Mouse (Mus musculus) forebrain, embryonic 10.5 days (tissue): ENCODE results near the gene Slc16a9. TPM values are rescaled to one million over a fixed set of nuclear protein-coding genes. Genes with fewer than 3 reads are reported as not detected.
"Not testable (repeated sequence)": the region's sequence is repeated elsewhere in the genome, so short reads cannot be mapped to it uniquely, and the experiment has no call there.

Experiments used
- DNase-seq: peaks from one replicate; pipeline ENCODE4 v3.0.0-alpha.2; 2017; ENCODE audit warnings: low spot score; ENCODE audit errors: extremely low spot score
- H3K27ac ChIP-seq: fragments of 300-500 bp; sonication (generic); 2 replicates; pipeline ENCODE4 v1.5.1; 2016; ENCODE audit warnings: mild to moderate bottlenecking
- H3K27me3 ChIP-seq: fragments of 300-500 bp; sonication (generic); 2 replicates; pipeline ENCODE4 v1.6.1; 2016; ENCODE audit warnings: mild to moderate bottlenecking; ENCODE audit not compliant: poor library complexity, severe bottlenecking
- H3K36me3 ChIP-seq: fragments of 300-500 bp; sonication (generic); replicated peaks from 2 replicates; pipeline ENCODE4 v1.6.1; 2016; ENCODE audit warnings: mild to moderate bottlenecking, moderate library complexity
- H3K4me1 ChIP-seq: fragments of 300-500 bp; sonication (generic); 2 replicates; pipeline ENCODE4 v1.6.1; 2016
- H3K4me3 ChIP-seq: fragments of 300-500 bp; sonication (generic); 2 replicates; pipeline ENCODE4 v1.5.1; 2016; ENCODE audit warnings: mild to moderate bottlenecking, moderate library complexity
- H3K9me3 ChIP-seq: fragments of 300-500 bp; sonication (generic); 2 replicates; pipeline ENCODE4 v1.6.1; 2016; ENCODE audit warnings: mild to moderate bottlenecking, moderate library complexity
- WGBS: fragments of 180-500 bp; shearing (Covaris S2); methylation state at CpG from one replicate; pipeline ENCODE4 v1.1.7; 2016; 5-methylcytosine and 5-hydroxymethylcytosine counted together
- polyA plus RNA-seq: library from polyadenylated mRNA; unstranded; fragments of >200 nt; fragmentation: Nextera tagmentation; extraction: Ambion mirVana; gene quantifications from 2 replicates; pipeline ENCODE4 v1.2.1, GENCODE M21; 2016

Slc16a9 gene
- polyA plus RNA-seq, 1 experiment from 2014 or later = 0.29 TPM

GRCm38 (mm10) chr10:70222231-70222630 lies 22.7 kb upstream of the Slc16a9 start:
- H3K9me3 ChIP-seq, H3K4me3 ChIP-seq: not testable (repeated sequence)

GRCm38 (mm10) chr10:70224571-70224970 lies 20.3 kb upstream of the Slc16a9 start:
- no peak overlapping the region for H3K27ac ChIP-seq
- H3K9me3 ChIP-seq = no peaks in the 10 kb centered on the region
- DNase-seq = no peak
- no peak overlapping the region for H3K4me3 ChIP-seq
- 91% methylated on average over 6 of the region's 6 CpGs for WGBS
- no peaks in the 10 kb centered on the region for H3K27me3 ChIP-seq
- no peaks in the 10 kb centered on the region for H3K36me3 ChIP-seq
- peaks cover 6% of the 10 kb centered on the region for H3K4me1 ChIP-seq

More at GRCm38 (mm10) chr10:70222231-70222630, 22.7 kb upstream of the Slc16a9 start:
- WGBS = 93% methylated on average over 8 of the region's 8 CpGs
- H3K27ac ChIP-seq, H3K27me3 ChIP-seq, DNase-seq, H3K4me1 ChIP-seq, H3K36me3 ChIP-seq: not testable (repeated sequence)

- 82% methylated on average over 6 of the region's 6 CpGs for WGBS
- DNase-seq = no peak
- Histone ChIP-seq H3K27ac (no peak overlapping the region), H3K27me3 (no peaks in the 10 kb centered on the region), H3K4me3 (no peak overlapping the region), H3K9me3 (no peaks in the 10 kb centered on the region), H3K4me1 (peaks cover 6% of the 10 kb centered on the region), H3K36me3 (no peaks in the 10 kb centered on the region)
Measured at GRCm38 (mm10) chr10:70225760-70226159, 19.1 kb upstream of the Slc16a9 start.

GRCm38 (mm10) chr10:70226608-70227007 lies 18.3 kb upstream of the Slc16a9 start:
- Histone ChIP-seq H3K36me3 (no peaks in the 10 kb centered on the region), H3K4me3 (no peak overlapping the region), H3K9me3 (no peaks in the 10 kb centered on the region), H3K4me1 (no peaks in the 10 kb centered on the region), H3K27ac (no peak overlapping the region), H3K27me3 (no peaks in the 10 kb centered on the region)
- no peak for DNase-seq

GRCm38 (mm10) chr10:70230352-70230751 lies 14.5 kb upstream of the Slc16a9 start:
- WGBS = 93% methylated on average over 6 of the region's 6 CpGs
- H3K36me3 ChIP-seq = no peaks in the 10 kb centered on the region
- no peak overlapping the region for H3K4me3 ChIP-seq

GRCm38 (mm10) chr10:70237936-70238335 lies 7.0 kb upstream of the Slc16a9 start:
- H3K4me3 ChIP-seq = no peak overlapping the region
- no peaks in the 10 kb centered on the region for H3K4me1 ChIP-seq
- H3K9me3 ChIP-seq = no peaks in the 10 kb centered on the region
- no peak overlapping the region for H3K27ac ChIP-seq
- 70% methylated on average over 2 of the region's 2 CpGs for WGBS
- peaks cover 6% of the 10 kb centered on the region for H3K27me3 ChIP-seq
- DNase-seq = no peak
- H3K36me3 ChIP-seq = no peaks in the 10 kb centered on the region

More at GRCm38 (mm10) chr10:70230352-70230751, 14.5 kb upstream of the Slc16a9 start:
- Histone ChIP-seq H3K27ac (no peak overlapping the region), H3K4me1 (no peaks in the 10 kb centered on the region), H3K9me3 (no peaks in the 10 kb centered on the region), H3K27me3 (no peaks in the 10 kb centered on the region)
- no peak for DNase-seq

- no peaks in the 10 kb centered on the region for H3K36me3 ChIP-seq
- no peaks in the 10 kb centered on the region for H3K9me3 ChIP-seq
- WGBS = 49% methylated on average over 8 of the region's 8 CpGs
- peaks cover 56% of the 10 kb centered on the region for H3K27me3 ChIP-seq
- no peak for DNase-seq
- H3K4me1 ChIP-seq = peaks cover 21% of the 10 kb centered on the region
- no peak overlapping the region for H3K4me3 ChIP-seq
- no peak overlapping the region for H3K27ac ChIP-seq
Measured at GRCm38 (mm10) chr10:70242751-70243444, 2.0 kb upstream of the Slc16a9 start.

- peak; percentile 25 for DNase-seq
- Histone ChIP-seq H3K27me3 (peaks cover 63% of the 10 kb centered on the region), H3K27ac (peak overlapping the region; percentile 80), H3K4me1 (peaks cover 21% of the 10 kb centered on the region), H3K4me3 (peak overlapping the region; percentile 76), H3K36me3 (no peaks in the 10 kb centered on the region), H3K9me3 (no peaks in the 10 kb centered on the region)
- WGBS = under 1% methylated on average over 16 of the region's 16 CpGs
Measured at GRCm38 (mm10) chr10:70245559-70245945, 652 bp downstream of the Slc16a9 start.

GRCm38 (mm10) chr10:70246076-70246475 lies 1.2 kb downstream of the Slc16a9 start:
- Histone ChIP-seq H3K9me3 (no peaks in the 10 kb centered on the region), H3K36me3 (no peaks in the 10 kb centered on the region), H3K4me3 (peak overlapping the region; percentile 76), H3K27me3 (peaks cover 63% of the 10 kb centered on the region), H3K4me1 (peaks cover 21% of the 10 kb centered on the region), H3K27ac (no peak overlapping the region)
- 24% methylated on average over 9 of the region's 9 CpGs for WGBS
- DNase-seq = no peak

GRCm38 (mm10) chr10:70250354-70250753 lies 5.5 kb downstream of the Slc16a9 start:
- peaks cover 9% of the 10 kb centered on the region for H3K4me1 ChIP-seq
- H3K9me3 ChIP-seq = no peaks in the 10 kb centered on the region
- H3K4me3 ChIP-seq = no peak overlapping the region
- DNase-seq = no peak
- H3K27me3 ChIP-seq = peaks cover 33% of the 10 kb centered on the region
- no peaks in the 10 kb centered on the region for H3K36me3 ChIP-seq
- H3K27ac ChIP-seq = no peak overlapping the region
- 92% methylated on average over 4 of the region's 4 CpGs for WGBS

- DNase-seq = no peak
- Histone ChIP-seq H3K9me3 (no peaks in the 10 kb centered on the region), H3K4me1 (peaks cover 5% of the 10 kb centered on the region), H3K27me3 (peaks cover 29% of the 10 kb centered on the region), H3K27ac (no peak overlapping the region), H3K36me3 (no peaks in the 10 kb centered on the region), H3K4me3 (no peak overlapping the region)
- 89% methylated on average over 6 of the region's 6 CpGs for WGBS
Measured at GRCm38 (mm10) chr10:70250766-70251165, 5.9 kb downstream of the Slc16a9 start.

GRCm38 (mm10) chr10:70254666-70255065 lies 9.8 kb downstream of the Slc16a9 start:
- 78% methylated on average over 4 of the region's 4 CpGs for WGBS
- Histone ChIP-seq H3K27ac (no peak overlapping the region), H3K27me3 (no peaks in the 10 kb centered on the region), H3K9me3 (no peaks in the 10 kb centered on the region), H3K36me3 (no peaks in the 10 kb centered on the region), H3K4me1 (no peaks in the 10 kb centered on the region), H3K4me3 (no peak overlapping the region)
- no peak for DNase-seq

- WGBS = 91% methylated on average over 15 of the region's 15 CpGs
- H3K4me3 ChIP-seq = no peak overlapping the region
- H3K36me3 ChIP-seq = no peaks in the 10 kb centered on the region
- DNase-seq = no peak
- no peaks in the 10 kb centered on the region for H3K27me3 ChIP-seq
- H3K9me3 ChIP-seq = no peaks in the 10 kb centered on the region
- no peak overlapping the region for H3K27ac ChIP-seq
- H3K4me1 ChIP-seq = peaks cover 7% of the 10 kb centered on the region
Measured at GRCm38 (mm10) chr10:70255601-70256210, 10.8 kb downstream of the Slc16a9 start.
